Comparison of ENCODE assay signal across 9 mouse cellular contexts in the genomic region with DNA sequence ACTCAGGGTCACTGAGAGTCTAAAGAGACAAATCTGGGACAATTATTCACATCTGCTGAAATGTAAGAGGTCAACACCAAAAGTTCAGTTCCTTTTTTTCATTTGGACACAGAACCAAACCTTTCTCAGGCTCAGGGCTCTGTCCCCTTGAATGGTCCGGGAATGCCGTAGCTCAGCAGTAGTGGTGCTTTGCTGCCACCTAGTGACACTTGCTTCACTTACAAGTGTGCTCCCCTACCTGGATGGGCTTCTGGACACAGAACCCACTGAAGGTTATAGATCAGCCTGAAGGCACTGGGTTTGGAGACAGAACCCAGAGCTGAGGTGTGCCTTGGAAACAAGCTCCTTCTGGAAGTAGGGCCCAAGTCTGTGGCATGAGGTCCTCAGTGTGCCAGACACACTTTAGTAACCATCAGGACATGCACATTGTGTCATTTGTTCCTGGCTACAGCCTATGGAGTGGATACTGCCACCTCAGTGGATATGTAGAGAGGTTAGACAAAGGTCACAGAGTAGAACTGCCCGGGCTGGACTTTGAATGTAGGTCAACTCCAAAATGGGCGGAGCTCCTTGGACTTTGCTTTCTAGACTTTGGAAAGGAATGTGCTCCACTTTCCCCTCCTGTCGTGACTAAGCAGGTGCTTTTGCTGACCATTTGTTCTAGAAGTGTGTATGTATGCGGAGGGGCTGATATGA. TPM values are rescaled to one million over a fixed set of nuclear protein-coding genes. Genes with fewer than 3 reads are reported as not detected.
DNase-seq lines count a peak whose midpoint lies in the region; ATAC-seq and TF ChIP-seq lines count a peak whose summit lies in the region.
"Had no signal": no experiment of that assay in that cellular context is flagged by ENCODE, and none has a peak within 500 bp of the region (broad histone marks: within the 10 kb centered on the region; RNA-seq: fewer than 3 reads in every experiment).

No protein-coding gene starts in this region.

- H3K27ac ChIP-seq in CH12.LX (ENCODE audit: insufficient read depth, low read depth): no peak overlapping the region
- no peak overlapping the region for H3K27ac ChIP-seq in embryonic facial prominence, embryonic 11.5 days (replicated peaks; ENCODE audit: low read depth, low read length)
- no peak overlapping the region for H3K27ac ChIP-seq in kidney, embryonic 16.5 days (ENCODE audit: low read length)
- H3K27ac ChIP-seq in liver, embryonic 11.5 days (ENCODE audit: low read depth, low read length): no peak overlapping the region
- no peak overlapping the region for H3K27ac ChIP-seq in neural tube, embryonic 12.5 days
- H3K27ac ChIP-seq in stomach, embryonic 16.5 days (ENCODE audit: low read length): no peak overlapping the region

- peak; percentile 62 for DNase-seq in CH12.LX (ENCODE audit: extremely low read depth)
- peak; percentile 13 to 31 for DNase-seq in adrenal gland, postnatal 4 days (ENCODE audit: low spot score in 2 of 2)
- peak; percentile 86 for DNase-seq in embryonic facial prominence, embryonic 11.5 days (ENCODE audit: low spot score)
- DNase-seq in heart, adult 8-10 months (ENCODE audit: low spot score): peak; percentile 75
- peak; percentile 69 for DNase-seq in liver, embryonic 11.5 days (ENCODE audit: low spot score)

- no peak for TF ChIP-seq POLR2A in CH12.LX (IDR thresholded peaks at IDR 0.05; ENCODE audit: low read depth, low read length)

- no peak overlapping the region for H3K4me2 ChIP-seq in CH12.LX (ENCODE audit: insufficient read depth, low read depth, poor library complexity, severe bottlenecking)
- no peak overlapping the region for H3K4me2 ChIP-seq in embryonic facial prominence, embryonic 11.5 days (ENCODE audit: low read depth, low read length)
- no peak overlapping the region for H3K4me2 ChIP-seq in kidney, embryonic 16.5 days (replicated peaks; ENCODE audit: low read depth, low read length)
- H3K4me2 ChIP-seq in liver, embryonic 11.5 days: no peak overlapping the region
- H3K4me2 ChIP-seq in neural tube, embryonic 12.5 days (replicated peaks): no peak overlapping the region
- H3K4me2 ChIP-seq in stomach, embryonic 16.5 days (ENCODE audit: low read depth, low read length): no peak overlapping the region

- no peaks in the 10 kb centered on the region for H3K79me2 ChIP-seq in CH12.LX (replicated peaks; ENCODE audit: control insufficient read depth, extremely low read depth, insufficient read depth, poor library complexity, severe bottlenecking)

- WGBS in embryonic facial prominence, embryonic 11.5 days: 38% methylated on average over 6 of the region's 6 CpGs
- WGBS in kidney, embryonic 16.5 days: 32% methylated on average over 6 of the region's 6 CpGs
- WGBS in liver, embryonic 11.5 days: 36% methylated on average over 6 of the region's 6 CpGs
- WGBS in neural tube, embryonic 12.5 days: 37% methylated on average over 6 of the region's 6 CpGs
- WGBS in stomach, embryonic 16.5 days: 32% methylated on average over 6 of the region's 6 CpGs

- peaks cover 13% of the 10 kb centered on the region for H3K27me3 ChIP-seq in CH12.LX (replicated peaks)
- H3K27me3 ChIP-seq in embryonic facial prominence, embryonic 11.5 days (ENCODE audit: control insufficient read depth, insufficient read depth, low read length): no peaks in the 10 kb centered on the region
- H3K27me3 ChIP-seq in kidney, embryonic 16.5 days (ENCODE audit: insufficient read depth, low read length): no peaks in the 10 kb centered on the region
- H3K27me3 ChIP-seq in liver, embryonic 11.5 days (replicated peaks; ENCODE audit: control insufficient read depth, insufficient read depth, low read length): no peaks in the 10 kb centered on the region
- H3K27me3 ChIP-seq in neural tube, embryonic 12.5 days (replicated peaks): 0 out of 2 replicates have a peak, but pooled peaks cover 3% of the 10 kb centered on the region
- H3K27me3 ChIP-seq in stomach, embryonic 16.5 days (ENCODE audit: control insufficient read depth, insufficient read depth, low read length): no peaks in the 10 kb centered on the region

- H3K9me3 ChIP-seq in CH12.LX (replicated peaks; ENCODE audit: low read length): no peaks in the 10 kb centered on the region
- no peaks in the 10 kb centered on the region for H3K9me3 ChIP-seq in embryonic facial prominence, embryonic 11.5 days (replicated peaks; ENCODE audit: control insufficient read depth, low read length)
- H3K9me3 ChIP-seq in kidney, embryonic 16.5 days (ENCODE audit: low read length): no peaks in the 10 kb centered on the region
- H3K9me3 ChIP-seq in liver, embryonic 11.5 days (ENCODE audit: control insufficient read depth, low read length): no peaks in the 10 kb centered on the region
- H3K9me3 ChIP-seq in neural tube, embryonic 12.5 days: no peaks in the 10 kb centered on the region
- H3K9me3 ChIP-seq in stomach, embryonic 16.5 days (replicated peaks; ENCODE audit: control insufficient read depth, low read length): no peaks in the 10 kb centered on the region

- TF ChIP-seq RAD21 in CH12.LX (IDR thresholded peaks at IDR 0.05; ENCODE audit: low read depth, low read length): peak; percentile 99

- no peak for TF ChIP-seq EP300 in CH12.LX (IDR thresholded peaks at IDR 0.05; ENCODE audit: low read length)

- peak; percentile 83 to 97 for TF ChIP-seq CTCF in CH12.LX (conservative IDR thresholded peaks at IDR 0.05 in 1 of 2, IDR thresholded peaks at IDR 0.05 in 1 of 2; ENCODE audit: low read depth in 2 of 2, low read length in 2 of 2)

- no peak overlapping the region for H3K9ac ChIP-seq in CH12.LX (ENCODE audit: insufficient read depth, low read depth)
- H3K9ac ChIP-seq in embryonic facial prominence, embryonic 11.5 days (replicated peaks; ENCODE audit: low read length): no peak overlapping the region
- H3K9ac ChIP-seq in kidney, embryonic 16.5 days (replicated peaks; ENCODE audit: low read length): no peak overlapping the region
- no peak overlapping the region for H3K9ac ChIP-seq in liver, embryonic 11.5 days (ENCODE audit: low read depth, low read length)
- no peak overlapping the region for H3K9ac ChIP-seq in neural tube, embryonic 12.5 days
- no peak overlapping the region for H3K9ac ChIP-seq in stomach, embryonic 16.5 days (ENCODE audit: low read length)

- in situ Hi-C loops in CH12.LX (cut with MboI; ENCODE audit: low pct_ligation_motif_present, low pct_unique_long_range_greater_than_20kb, low sequenced_read_pairs): loop anchor here (5.0 to 10.0 kb wide), 3 partner anchors 64 to 451 kb away; no protein-coding TSS in a partner anchor

- 0 out of 4 replicates have a peak, but pooled peaks cover 0 to 4% of the 10 kb centered on the region in 2 experiments for H3K4me1 ChIP-seq in CH12.LX (ENCODE audit: control insufficient read depth in 1 of 2, insufficient read depth in 2 of 2)
- no peaks in the 10 kb centered on the region for H3K4me1 ChIP-seq in embryonic facial prominence, embryonic 11.5 days (ENCODE audit: control insufficient read depth, insufficient read depth, low read length)
- H3K4me1 ChIP-seq in kidney, embryonic 16.5 days (ENCODE audit: insufficient read depth, low read length): peaks cover 4% of the 10 kb centered on the region; the same call in 1 of the 2 replicates
- H3K4me1 ChIP-seq in liver, embryonic 11.5 days (replicated peaks; ENCODE audit: control insufficient read depth, insufficient read depth, low read length): peaks cover 22% of the 10 kb centered on the region
- H3K4me1 ChIP-seq in neural tube, embryonic 12.5 days: no peaks in the 10 kb centered on the region
- H3K4me1 ChIP-seq in stomach, embryonic 16.5 days (ENCODE audit: control insufficient read depth, insufficient read depth, low read length): no peaks in the 10 kb centered on the region

- H3K36me3 ChIP-seq in CH12.LX (replicated peaks in 1 of 2; ENCODE audit: control insufficient read depth in 1 of 2, insufficient read depth in 1 of 2, low read length in 1 of 2): no peaks in the 10 kb centered on the region
- H3K36me3 ChIP-seq in embryonic facial prominence, embryonic 11.5 days (replicated peaks; ENCODE audit: control insufficient read depth, insufficient read depth, low read depth, low read length): no peaks in the 10 kb centered on the region
- no peaks in the 10 kb centered on the region for H3K36me3 ChIP-seq in kidney, embryonic 16.5 days (ENCODE audit: insufficient read depth, low read length)
- H3K36me3 ChIP-seq in liver, embryonic 11.5 days (ENCODE audit: control insufficient read depth, insufficient read depth, low read length): no peaks in the 10 kb centered on the region
- no peaks in the 10 kb centered on the region for H3K36me3 ChIP-seq in neural tube, embryonic 12.5 days
- H3K36me3 ChIP-seq in stomach, embryonic 16.5 days (ENCODE audit: control insufficient read depth, insufficient read depth, low read length): no peaks in the 10 kb centered on the region

- no peak overlapping the region for H3K4me3 ChIP-seq in CH12.LX (replicated peaks in 1 of 3; ENCODE audit: low read depth in 2 of 3, low read length in 2 of 3, poor library complexity in 1 of 3)
- no peak overlapping the region for H3K4me3 ChIP-seq in embryonic facial prominence, embryonic 11.5 days (ENCODE audit: low read depth, low read length)
- H3K4me3 ChIP-seq in kidney, embryonic 16.5 days (ENCODE audit: low read length): no peak overlapping the region
- H3K4me3 ChIP-seq in liver, embryonic 11.5 days (ENCODE audit: low read depth, low read length): no peak overlapping the region
- no peak overlapping the region for H3K4me3 ChIP-seq in neural tube, embryonic 12.5 days
- no peak overlapping the region for H3K4me3 ChIP-seq in stomach, embryonic 16.5 days (replicated peaks; ENCODE audit: low read length)

- dilution Hi-C loops in CH12.LX (cut with MboI; ENCODE audit: extremely low pct_ligation_motif_present, extremely low pct_unique_long_range_greater_than_20kb, low sequenced_read_pairs): no loop called here

- peak; percentile 83 for ATAC-seq in embryonic facial prominence, embryonic 11.5 days (replicated peaks; ENCODE audit: insufficient number of reproducible peaks, low FRiP score, low TSS enrichment, low read depth)
- peak; percentile 83; the same call in 1 of the 2 replicates for ATAC-seq in kidney, embryonic 16.5 days (ENCODE audit: low FRiP score, low TSS enrichment)
- ATAC-seq in liver, embryonic 11.5 days (replicated peaks; ENCODE audit: low FRiP score): no peak
- ATAC-seq in neural tube, embryonic 12.5 days (ENCODE audit: low FRiP score, low read depth): peak; percentile 61
- peak; percentile 67; the same call in 1 of the 2 replicates for ATAC-seq in stomach, embryonic 16.5 days (ENCODE audit: insufficient read depth, low FRiP score)

RNA-seq across cellular contexts. Expression of a gene that starts 3.7 kb away (rescaled TPM):
- not detected in 2 replicates for total RNA-seq in CH12.LX (2012; rRNA removed)
- total RNA-seq in CH12.LX (2014; rRNA removed): not detected in 2 replicates
- not detected in 2 replicates for polyA plus RNA-seq in CH12.LX (2012; ENCODE audit: insufficient read length, low read depth)
- 1 to 10 TPM; 1.1 to 5.4 TPM for total RNA-seq in adrenal gland, postnatal 4 days (2021)
- 0.71 and 1.0 TPM in 2 replicates for polyA plus RNA-seq in embryonic facial prominence, embryonic 11.5 days (2014; fragmentation: Nextera tagmentation; extraction: Ambion mirVana)
- 10 to 100 TPM in 2 of 4 experiments, 1 to 10 TPM in 2; 9.5 to 11.9 (median 10.1) TPM for total RNA-seq in heart, adult 8-10 months (2022)
- 0.31 and 0.69 TPM in 2 replicates for polyA plus RNA-seq in kidney, embryonic 16.5 days (2015; fragmentation: Nextera tagmentation; extraction: Ambion mirVana)
- 2.5 and 3.5 TPM in 2 replicates for polyA plus RNA-seq in liver, embryonic 11.5 days (2014; fragmentation: Nextera tagmentation; extraction: Ambion mirVana)
- 0.34 and 0.42 TPM in 2 replicates for polyA plus RNA-seq in neural tube, embryonic 12.5 days (2016; fragmentation: Nextera tagmentation; extraction: Ambion mirVana)
- polyA plus RNA-seq in stomach, embryonic 16.5 days (2015; fragmentation: Nextera tagmentation; extraction: Ambion mirVana): 36.7 and 40.0 TPM in 2 replicates
- polyA plus RNA-seq: frontal cortex, adult 2 months had no signal

RNA-seq across cellular contexts. Expression of a gene that starts 34.4 kb away (rescaled TPM):
- total RNA-seq in CH12.LX (2012; rRNA removed) (not detected in 2 replicates), CH12.LX (2014; rRNA removed) (not detected in 2 replicates)
- not detected in 2 replicates for polyA plus RNA-seq in CH12.LX (2012; ENCODE audit: insufficient read length, low read depth)
- 1 to 10 TPM; 5.5 to 7.1 TPM for total RNA-seq in adrenal gland, postnatal 4 days (2021)
- polyA plus RNA-seq in embryonic facial prominence, embryonic 11.5 days (2014; fragmentation: Nextera tagmentation; extraction: Ambion mirVana): 5.3 and 7.2 TPM in 2 replicates
- under 1 TPM; 0.32 to 0.87 (median 0.46) TPM for total RNA-seq in heart, adult 8-10 months (2022)
- polyA plus RNA-seq in kidney, embryonic 16.5 days (2015; fragmentation: Nextera tagmentation; extraction: Ambion mirVana): 2.8 and 3.5 TPM in 2 replicates
- 0.90 and 0.93 TPM in 2 replicates for polyA plus RNA-seq in liver, embryonic 11.5 days (2014; fragmentation: Nextera tagmentation; extraction: Ambion mirVana)
- 9.8 and 10.4 TPM in 2 replicates for polyA plus RNA-seq in neural tube, embryonic 12.5 days (2016; fragmentation: Nextera tagmentation; extraction: Ambion mirVana)
- polyA plus RNA-seq in stomach, embryonic 16.5 days (2015; fragmentation: Nextera tagmentation; extraction: Ambion mirVana): 1.0 and 1.3 TPM in 2 replicates

Comparison
In these comparisons a context has a peak if more than half of its experiments do, and no peak if none do; other contexts are left out.
1. DNase-seq: peak in every context shown above with its lines; median percentile 86 in embryonic facial prominence, embryonic 11.5 days; 75 in heart, adult 8-10 months; 69 in liver, embryonic 11.5 days; 62 in CH12.LX; 22 in adrenal gland, postnatal 4 days.